Mouse (Mus musculus) CD4-positive, CD25-positive, alpha-beta regulatory T cell, adult 4 months (primary cell): Measurements from ENCODE around the gene Heatr9. TPM values are rescaled to one million over a fixed set of nuclear protein-coding genes. Genes with fewer than 3 reads are reported as not detected.
"Not testable (repeated sequence)": the region's sequence is repeated elsewhere in the genome, so short reads cannot be mapped to it uniquely, and the experiment has no call there.

ENCODE experiments used
- ATAC-seq: one replicate; pipeline ENCODE4 v1.8.0; 2017
- polyA plus RNA-seq, 2 experiments: library from polyadenylated mRNA; unstranded; fragments of 100-300 nt; shearing (Covaris generic); gene quantifications; one replicate each; pipeline ENCODE4 v1.2.1; 2017

Gene Heatr9
- under 1 TPM; 0.54 to 0.62 TPM for polyA plus RNA-seq

DNA sequence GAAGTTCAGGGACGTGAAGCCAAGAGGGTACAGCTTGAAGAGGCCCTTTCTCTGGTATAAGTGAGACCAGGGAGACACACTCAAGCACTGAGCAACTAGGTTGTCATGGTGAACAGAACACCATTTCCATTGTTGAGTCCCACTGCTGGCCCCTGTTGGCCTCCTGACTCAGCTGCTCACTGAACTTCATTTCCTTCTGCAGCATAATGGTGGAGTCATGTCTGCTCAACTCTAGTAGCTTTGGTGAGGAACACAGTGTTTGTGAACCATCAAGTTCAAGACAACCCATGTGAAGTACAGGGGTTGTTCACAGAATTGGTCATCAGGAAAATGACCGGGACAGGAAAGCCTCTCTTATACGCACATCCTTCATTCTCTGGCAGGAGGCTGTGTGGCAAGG, at the start of gene Heatr9:
Heatr9 (minus strand) TSS at position 101 of the 400 bp plus-strand sequence.
- no peak for ATAC-seq

DNA sequence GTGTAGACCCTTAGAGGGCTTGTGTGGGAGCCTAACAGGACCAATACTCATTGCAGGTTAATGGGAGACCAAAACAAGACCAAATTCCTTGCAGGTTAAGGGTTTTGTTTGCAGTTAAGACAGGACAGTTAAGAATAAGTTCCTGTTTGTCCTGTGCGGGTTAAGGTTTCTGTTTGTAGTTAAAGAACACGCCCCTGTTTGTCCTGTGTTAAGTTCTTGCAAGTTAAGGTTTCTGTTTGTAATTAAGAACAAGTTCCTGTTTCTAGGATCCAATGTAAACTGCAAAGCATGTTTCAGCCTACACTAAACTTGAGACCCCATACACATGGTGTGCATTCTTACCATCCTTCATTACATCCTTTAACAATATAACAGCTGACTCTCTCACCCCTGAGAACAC, 48.2 kb upstream of the Heatr9 start:
- ATAC-seq: no peak

DNA sequence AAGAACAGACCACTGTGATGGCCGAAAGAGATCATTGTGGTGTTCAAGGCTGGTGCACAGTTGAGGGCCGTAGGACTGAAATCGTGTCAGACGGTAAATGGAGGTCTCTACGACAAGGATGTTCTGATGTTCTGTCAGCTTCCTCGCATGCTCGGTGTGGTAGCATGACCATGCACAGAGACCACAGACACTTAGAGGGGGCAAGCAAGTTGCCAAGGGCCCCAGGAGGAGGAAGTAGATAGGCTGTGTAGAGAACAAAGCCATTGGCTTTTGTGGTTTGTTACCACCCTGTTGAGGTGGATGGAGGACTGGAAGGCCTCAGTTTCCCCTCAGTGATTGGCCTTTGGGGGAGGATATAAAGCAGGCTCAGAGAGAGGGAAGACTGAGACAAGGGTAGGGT, 47.3 kb upstream of the Heatr9 start:
- no peak for ATAC-seq

DNA sequence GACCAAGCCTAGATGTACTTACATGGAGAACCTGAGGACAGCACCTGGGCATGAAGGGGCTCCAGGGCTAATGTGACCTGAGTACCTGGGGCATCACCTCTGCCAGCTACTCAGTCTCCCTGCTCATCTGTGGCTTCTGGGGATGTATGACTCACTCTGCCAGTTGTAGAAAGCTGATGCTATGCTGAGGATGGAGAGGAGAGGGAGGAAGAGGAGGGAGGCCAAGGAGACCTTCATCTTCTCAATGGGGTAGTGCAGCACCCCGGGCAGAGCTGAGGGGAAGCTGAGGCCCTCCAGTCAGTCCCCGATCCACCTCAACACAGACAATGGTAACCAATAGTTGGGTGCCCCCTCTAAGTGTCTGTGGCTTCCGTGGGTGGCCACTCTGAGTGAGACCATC, 46.8 kb upstream of the Heatr9 start:
- no peak for ATAC-seq

DNA sequence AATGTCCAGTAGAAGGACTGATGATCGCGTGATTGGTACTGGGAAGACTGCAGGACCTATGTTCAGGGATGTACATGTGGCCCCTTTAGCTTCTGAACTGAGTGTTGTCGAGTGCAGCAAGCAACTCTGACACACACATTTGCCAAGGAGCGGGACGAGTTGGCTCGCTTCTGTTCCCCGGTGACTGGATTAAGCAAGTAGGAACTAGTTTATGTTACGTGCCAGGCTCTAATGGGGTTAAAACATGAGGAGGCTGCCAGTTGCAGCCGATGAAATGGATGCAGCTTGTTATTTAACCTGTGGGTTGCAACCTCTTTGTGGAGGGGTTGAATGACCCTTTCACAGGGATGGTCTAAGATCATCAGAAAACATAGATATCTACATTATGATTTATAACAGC, 46.1 kb upstream of the Heatr9 start:
- no peak for ATAC-seq

DNA sequence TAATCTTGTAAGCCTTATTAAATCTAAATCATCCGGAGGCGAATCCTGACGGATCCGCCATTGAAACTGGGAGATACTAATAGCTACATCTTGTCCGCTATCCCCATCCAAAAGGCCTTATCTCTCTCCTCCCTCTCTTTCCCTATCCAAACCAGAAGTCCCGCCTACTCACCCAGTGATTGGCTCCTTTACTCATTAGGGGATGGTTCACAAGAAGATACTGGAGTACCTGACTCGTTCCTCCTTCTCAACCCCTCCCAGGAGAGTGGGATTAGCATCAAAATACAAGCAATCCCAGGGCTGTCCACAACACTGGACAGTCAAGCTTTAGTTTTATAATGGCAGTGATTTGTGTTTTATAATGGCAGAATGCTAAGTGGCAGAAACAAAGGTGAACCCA, 45.3 kb upstream of the Heatr9 start:
- no peak for ATAC-seq

DNA sequence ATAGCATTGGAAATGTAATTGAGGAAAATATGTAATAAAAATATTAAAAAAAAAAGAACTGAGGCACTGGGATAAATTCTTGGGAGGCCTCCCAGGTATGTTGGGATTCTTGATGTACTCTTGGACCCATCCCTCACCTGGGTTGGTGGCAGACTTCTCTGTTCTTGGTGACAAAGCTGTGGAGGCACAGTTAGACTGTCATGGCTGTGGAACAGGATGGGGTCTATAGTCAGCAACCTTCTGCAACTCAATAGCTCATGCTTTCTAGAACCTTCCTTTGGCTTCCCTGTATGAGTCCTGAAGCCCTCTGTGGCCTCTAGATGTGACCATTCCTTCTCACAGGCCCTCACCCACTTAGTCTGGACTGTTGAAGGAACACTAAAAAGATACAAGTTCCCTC, 44.6 kb upstream of the Heatr9 start:
- no peak for ATAC-seq

DNA sequence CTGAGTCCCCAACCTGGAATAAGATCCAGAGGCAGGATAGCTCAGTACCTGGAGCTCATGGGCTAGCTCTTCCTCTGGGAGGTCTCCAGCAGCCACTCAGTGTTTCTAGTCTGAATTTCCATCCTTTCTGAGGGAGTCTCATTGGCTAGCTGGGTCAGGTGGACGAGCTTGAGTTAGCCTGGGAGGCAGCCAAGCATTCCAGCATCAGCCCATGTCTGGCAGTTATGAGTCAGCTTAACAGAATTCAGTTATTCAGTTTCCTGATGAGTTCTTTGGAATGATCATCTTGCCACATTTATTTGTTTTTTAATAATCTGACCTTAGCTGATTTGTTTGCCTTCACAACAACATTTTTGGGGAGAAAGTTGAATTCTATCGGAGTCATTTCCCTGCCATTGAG, 41.8 kb upstream of the Heatr9 start:
- ATAC-seq: no peak

DNA sequence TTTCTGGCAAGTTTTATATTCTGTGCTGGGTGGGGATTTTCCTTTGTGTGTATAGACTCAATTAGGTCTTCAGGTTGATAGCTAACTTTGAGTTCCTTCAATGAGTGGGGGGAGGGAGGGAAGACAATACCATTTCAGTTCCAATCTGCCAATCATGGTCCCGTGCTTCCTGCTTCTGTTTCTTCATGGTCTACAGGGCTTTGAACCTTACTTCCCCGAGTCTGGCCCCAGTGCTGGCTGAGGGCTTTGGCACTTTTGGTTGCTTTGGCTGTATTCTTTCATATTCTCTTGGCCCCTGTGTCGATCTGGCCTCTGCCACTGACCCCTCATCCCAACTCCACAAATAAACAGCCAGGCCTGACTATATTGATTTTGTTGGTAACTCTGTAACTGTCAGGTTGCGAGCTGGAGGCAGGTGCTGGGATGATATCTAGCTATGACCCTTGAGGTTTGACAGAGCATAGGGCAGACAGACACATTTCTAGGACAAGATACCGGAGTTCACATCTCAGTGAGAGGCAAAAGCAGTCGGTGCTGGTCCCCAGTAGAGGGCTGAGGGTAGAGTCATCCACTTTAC, 40.4 kb upstream of the Heatr9 start:
- no peak for ATAC-seq

DNA sequence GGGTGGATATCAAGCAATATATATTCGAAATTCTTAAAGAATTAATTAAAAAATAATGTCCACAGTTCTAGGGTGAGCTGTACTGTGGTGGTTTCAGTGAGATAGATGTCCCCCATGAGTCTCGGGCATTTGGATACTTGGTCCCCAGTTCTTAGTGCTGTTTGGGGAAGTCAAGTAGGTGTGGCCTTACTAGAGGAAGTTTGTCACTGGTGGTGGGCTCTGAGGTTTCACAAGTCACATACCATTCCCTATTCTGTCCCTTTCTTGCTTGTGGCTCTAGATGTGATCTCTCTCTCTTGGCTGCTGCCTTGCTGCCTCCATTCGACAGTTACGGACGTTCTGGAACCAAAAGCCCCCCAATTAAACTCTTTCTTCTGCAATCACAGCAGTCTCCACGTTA, 38.4 kb upstream of the Heatr9 start:
- no peak for ATAC-seq

DNA sequence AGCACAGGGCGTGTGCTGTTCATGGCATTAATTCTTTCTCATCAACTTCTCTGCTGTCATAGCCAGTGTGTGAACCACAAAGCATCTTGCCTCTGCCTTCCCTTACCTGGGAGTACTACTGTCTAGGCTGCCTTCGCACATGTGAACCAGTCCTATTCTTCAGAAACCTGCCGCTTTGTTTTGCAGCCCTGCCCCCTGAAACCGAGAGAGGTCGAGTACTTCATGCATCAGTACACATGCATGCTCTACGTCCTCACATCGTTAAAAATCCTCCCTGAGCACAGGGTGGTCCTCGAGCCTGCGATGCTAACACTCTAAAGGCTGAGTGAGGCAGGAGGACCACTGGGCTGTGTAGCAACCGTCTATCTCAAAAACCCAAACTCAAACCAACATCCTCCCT, 35.1 kb upstream of the Heatr9 start:
- no peak for ATAC-seq

DNA sequence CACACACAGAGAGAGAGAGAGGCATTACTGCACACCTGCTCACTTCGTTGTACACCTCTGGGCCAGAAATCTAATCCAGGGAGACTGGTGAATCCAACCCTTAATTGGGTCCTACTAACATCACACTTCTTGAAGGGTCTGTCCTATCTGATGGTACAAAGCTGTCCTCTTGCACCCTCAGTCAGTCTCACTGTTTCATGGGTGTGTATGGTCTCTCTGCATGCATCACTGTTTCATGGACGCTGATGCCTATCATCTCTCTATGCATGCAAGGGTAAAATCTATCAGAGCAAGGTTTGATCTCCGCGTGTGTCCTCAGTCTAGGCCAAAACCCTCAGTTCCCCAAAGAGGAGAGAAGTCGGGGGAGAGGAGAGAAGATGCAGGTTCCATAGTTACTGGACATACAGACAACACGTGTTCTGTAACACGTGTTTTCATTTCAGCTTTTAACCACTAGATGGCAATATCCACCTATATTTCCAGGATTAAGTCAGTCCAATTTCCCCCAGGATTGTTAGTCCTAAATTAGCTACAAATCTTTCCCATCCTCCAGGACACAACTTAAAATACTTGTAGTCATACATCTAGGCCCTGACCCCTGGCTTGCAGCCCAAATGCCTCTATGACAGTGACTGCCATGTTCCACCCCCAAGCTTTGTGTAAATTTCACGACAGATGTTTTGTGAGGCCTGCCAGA, 34.3 kb upstream of the Heatr9 start:
- ATAC-seq: peak; percentile 37

DNA sequence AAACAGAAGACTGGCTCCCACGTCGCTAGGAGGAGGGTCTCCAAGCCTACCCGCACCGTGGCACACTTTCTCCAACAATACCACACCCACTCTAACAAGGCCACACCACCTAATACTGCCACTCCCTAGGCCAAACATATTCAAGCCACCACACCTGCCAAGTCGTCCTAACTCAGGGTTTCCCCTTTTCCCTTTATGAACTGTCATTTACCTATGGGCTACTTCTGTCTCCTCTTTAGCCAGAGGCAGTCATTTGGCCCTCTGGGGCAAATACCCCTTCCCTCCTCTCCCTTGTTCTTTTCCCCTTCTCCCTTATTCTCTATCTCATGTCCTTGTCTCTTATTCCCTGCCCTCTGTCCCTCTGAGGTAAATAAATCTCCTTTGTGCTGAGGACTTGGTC, 29.7 kb upstream of the Heatr9 start:
- ATAC-seq: no peak

DNA sequence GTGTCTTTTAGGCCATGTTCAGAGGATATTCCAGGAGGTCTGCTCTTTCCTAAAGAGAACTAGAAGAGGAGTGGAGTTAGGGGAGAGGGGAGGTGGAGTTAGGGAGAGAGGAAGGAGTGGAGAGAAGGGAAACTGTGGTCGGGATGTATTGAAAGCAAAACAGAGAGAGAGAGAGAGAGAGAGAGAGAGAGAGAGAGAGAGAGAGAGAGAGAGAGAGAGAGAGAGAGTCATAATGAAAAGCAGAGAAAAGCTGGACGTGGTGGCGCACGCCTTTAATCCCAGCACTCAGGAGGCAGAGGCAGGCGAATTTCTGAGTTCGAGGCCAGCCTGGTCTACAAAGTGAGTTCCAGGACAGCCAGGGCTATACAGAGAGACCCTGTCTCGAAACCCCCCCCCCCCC, 29.1 kb upstream of the Heatr9 start:
- not testable (repeated sequence) for ATAC-seq

DNA sequence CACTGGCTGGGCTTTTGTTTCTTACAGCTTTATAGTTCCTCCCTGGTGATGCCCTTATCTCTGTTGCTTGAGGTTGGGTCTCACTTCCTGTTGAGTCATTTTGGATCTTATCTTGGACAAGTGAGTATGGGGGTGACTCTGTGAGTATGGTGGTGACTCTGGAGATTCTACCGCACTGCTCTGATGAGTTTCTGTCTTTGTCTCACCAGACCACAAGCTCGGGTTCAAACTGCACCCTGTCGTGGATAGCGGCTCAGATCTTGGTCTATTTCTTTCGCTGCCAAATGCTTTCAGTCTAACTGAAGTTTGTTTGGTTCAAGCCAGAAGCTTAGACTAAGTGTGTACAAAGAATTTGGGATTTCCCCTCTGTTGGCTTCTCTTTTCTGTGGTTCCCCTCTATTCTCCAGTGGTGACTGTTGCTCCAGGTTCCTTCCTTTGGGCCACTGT, 28.2 kb upstream of the Heatr9 start:
- ATAC-seq: peak; percentile 89

DNA sequence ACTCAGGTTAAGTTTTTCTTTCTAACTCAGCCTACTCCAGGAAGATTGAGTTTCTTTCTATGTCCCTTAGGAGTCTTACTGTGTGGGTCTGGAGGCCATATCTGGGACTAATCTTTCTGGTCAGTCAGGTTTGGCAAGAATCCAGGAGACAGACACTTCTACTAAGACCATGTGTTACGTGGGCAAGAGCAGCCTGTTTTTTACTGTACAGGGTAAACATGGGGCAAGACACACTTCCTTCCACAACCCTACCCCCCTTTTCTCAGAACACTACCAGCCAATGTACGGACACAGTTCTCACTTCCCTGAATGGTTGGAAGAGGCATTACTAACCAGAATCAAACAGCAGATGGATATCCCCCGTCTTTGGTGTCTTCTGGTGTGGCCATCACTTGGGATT, 22.2 kb upstream of the Heatr9 start:
- ATAC-seq: no peak

DNA sequence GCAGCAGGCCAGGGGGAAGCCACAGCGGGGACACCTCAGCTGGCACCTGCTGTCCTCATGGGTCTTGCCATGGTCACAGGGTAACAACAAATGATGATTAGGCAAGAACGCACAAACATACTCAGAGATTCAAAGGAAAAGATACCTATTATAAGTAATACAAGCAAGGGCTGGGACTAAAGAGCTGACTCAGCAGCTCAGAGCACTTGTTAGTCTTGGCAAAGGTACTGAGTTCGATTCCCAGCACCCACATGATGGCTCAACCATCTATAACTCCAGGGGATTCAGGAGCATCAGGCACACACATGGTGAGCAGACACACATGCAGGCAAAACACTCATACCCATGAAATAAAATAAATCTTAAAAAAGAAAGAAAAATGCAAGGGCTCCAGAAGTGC, 19.4 kb upstream of the Heatr9 start:
- no peak for ATAC-seq

DNA sequence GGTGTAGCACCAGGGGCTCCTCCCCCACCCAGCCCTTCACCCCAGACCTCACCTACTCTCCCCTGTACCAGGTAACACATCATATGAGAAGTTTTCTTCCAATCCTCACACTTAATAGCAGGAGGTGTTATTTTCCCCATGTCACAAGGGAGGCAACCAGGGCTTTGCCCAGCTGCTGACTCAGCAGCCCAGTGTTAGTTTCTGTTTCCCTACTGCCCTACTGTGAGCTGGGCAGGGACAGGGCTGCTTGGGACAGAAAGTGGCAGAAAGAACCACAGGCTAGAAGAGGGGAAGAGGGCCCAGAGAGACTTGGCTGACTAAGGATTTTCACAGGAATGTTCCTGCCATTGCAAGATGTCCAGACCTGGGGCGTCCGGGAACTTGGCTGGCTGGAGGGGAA, 19.0 kb upstream of the Heatr9 start:
- no peak for ATAC-seq

DNA sequence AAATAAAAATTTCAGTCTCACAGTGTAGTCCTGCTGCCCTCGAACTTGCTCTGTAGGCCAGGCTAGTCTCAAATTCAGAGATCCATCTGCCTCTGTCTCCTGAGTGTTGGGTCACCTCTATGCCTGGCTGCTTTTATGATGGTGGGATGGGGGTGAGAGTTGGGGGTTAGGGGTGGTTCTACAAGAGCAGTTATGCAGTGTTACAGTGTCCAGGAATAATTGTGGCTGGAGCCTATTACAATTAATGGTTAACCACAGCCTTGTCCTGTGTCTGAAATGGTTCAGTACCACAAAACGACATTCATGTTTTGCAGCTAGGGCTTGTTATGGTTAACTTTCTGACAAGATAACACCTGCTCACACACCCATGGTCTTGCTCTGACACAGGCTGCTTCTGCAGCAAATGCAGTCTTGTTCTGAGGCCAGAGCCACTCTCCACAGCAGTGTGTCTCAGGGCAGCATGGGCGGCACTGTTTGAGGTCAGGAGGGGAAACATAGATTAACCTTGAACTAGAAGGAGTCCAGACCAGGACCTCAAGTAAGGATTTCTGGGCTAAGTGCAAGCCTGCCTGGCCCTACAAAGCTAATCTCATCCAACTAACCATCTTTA, 16.8 kb upstream of the Heatr9 start:
- no peak for ATAC-seq

DNA sequence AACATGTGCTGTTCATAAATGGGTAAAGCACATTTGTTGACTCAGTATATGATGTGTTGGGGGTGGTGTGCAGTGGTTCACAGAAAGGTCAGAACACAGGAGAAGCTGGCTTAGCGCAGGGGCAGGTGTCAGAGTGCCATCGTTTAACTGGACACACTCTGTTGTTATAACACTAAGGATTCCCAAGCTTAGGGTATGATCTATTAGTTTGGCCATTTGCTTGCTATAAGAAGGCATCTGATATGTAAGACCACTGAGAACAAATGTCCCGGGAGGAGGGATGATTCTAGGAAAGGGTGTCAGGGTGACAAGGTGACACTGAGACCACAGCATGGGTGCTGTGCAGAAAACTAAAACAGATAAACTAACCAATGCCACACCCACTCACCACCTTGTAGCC, 14.9 kb upstream of the Heatr9 start:
- no peak for ATAC-seq

DNA sequence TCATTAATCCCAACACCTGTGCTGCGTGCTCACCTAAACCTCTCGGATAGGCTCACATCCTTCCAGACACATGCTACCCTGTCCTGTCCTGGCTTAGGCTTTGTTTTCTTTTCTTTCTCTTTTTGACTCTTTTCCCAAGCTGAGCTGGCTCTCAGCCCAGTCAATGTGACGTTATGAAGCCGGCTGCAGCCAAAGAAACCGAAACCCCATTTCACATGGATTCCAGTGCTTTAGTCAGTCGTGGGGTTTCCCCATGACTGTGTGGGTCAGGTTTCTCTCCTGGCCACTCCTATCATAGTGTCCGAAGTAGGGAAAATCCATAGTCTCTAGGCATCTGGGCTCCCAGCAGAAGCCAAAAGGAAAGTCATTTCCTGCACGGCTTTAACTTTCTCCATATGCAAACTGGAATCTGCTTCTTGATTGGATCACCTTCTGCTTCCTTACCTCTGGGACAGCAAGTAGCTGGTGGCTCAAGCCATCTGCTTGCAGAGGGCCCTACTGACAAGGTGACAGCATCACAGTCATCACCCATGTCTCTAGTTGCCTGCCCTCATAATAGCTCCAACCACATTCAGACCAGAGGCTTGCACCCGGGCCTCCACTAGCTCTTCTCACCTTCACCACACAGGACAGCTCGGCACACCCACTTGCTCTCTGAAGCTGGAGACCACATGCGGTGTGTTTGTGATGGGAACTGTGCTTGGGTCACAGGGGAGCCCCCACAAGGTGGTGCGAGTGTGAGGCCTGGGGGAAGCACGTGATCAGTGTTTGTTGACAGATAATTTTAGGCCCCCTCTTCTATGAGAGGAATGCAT, 12.8 kb upstream of the Heatr9 start:
- ATAC-seq: peak; percentile 51

DNA sequence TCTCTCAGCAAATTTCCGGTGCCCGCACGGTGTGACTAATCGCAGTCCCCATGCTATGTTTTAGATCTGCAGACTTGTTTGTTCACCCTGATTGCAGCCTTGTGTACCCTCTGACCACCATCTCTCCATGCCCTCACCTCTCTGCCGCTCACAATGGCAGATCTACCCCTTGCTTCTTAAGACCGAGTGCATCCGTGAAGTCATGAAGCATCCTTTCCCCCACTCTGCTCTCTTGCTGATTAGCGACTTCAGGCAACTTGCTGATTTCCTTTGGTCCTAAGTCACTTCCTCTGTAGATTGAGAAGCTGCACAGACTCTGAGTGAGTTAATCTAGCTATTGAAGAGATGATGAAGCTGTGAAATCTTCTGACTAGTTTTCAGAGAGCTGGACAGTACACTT, 12.2 kb upstream of the Heatr9 start:
- ATAC-seq: peak; percentile 55

DNA sequence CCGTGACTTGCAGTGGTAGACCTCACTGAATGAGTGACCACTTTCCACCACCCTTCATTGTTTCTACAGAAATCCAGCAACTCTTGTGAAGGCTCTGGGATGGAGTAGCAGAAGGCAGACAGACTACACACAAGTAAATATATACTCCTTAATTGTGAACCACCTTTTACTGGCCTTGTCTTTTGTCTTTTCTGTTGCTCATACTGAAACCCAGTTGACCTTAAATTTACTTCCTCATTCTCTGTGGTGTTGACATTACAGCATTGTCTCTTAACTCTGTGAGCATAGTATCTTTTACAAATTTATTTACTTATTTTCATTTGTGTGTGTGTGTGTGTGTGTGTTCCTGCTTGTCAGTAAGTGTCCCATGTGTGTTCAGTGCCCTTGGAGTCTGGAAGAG, 11.2 kb upstream of the Heatr9 start:
- ATAC-seq: no peak

DNA sequence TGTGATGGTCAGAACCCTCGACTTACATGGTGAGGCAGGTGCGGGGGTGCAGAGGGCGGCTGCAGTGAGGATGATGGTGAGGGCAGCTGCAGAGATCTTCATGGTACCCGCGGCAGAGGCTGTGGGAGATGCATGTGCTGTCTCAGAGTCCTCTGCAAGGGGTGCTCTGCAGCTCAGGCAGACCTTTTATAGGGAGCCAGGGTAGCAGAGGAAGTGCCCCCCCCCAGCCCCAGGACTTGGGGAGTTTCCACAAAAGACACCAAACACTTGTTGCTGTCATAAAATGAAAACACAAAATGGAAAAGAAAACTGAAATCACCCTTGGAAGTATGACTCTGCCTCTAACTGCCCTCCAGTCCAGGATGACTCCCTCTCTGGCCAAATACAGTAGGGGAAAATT, 8.4 kb upstream of the Heatr9 start, which contains the start of gene Ccl5:
Ccl5 (minus strand) TSS at position 159 of the 400 bp plus-strand sequence.
- peak; percentile 53 for ATAC-seq
